Mouse (Mus musculus): ENCODE measurements around the gene Slc6a16. TPM values are rescaled to one million over a fixed set of nuclear protein-coding genes. Genes with fewer than 3 reads are reported as not detected.

Gene Slc6a16
- 0.24 TPM in 1 of 2 replicates, not detected in the other for polyA plus RNA-seq (2014; fragmentation: Nextera tagmentation; extraction: Ambion mirVana)

GRCm38 (mm10) chr7:45240633-45241388 is at the start of gene Slc6a16:
Slc6a16 (plus strand) TSS chr7:45241085.
- H3K27ac ChIP-seq (ENCODE audit: low read depth), result no peak within 1 kb of the TSS
- no peaks in the 10 kb centered on the region for H3K27me3 ChIP-seq (replicated peaks; ENCODE audit: control insufficient read depth, insufficient read depth, low read length)
- H3K9me3 ChIP-seq (ENCODE audit: control insufficient read depth, low read length), result no peaks in the 10 kb centered on the region
- H3K36me3 ChIP-seq (ENCODE audit: control insufficient read depth, insufficient read depth, low read length), result no peaks in the 10 kb centered on the region
- no peaks in the 10 kb centered on the region for H3K4me1 ChIP-seq (replicated peaks; ENCODE audit: control insufficient read depth, insufficient read depth, low read length)
- H3K4me3 ChIP-seq (ENCODE audit: low read depth, low read length), result peak within 1 kb of the TSS; percentile 10; the same call in 1 of the 2 replicates
- DNase-seq (ENCODE audit: low spot score) (peak; percentile 73), ATAC-seq (replicated peaks; ENCODE audit: low FRiP score, low TSS enrichment, low read depth) (no peak)
- WGBS, result 14% methylated on average over 53 of the region's 53 CpGs
- peak within 1 kb of the TSS; percentile 20; the same call in 1 of the 2 replicates for H3K9ac ChIP-seq (ENCODE audit: low read length)
- peak within 1 kb of the TSS; percentile 44 for H3K4me2 ChIP-seq (ENCODE audit: low read length)

DNA sequence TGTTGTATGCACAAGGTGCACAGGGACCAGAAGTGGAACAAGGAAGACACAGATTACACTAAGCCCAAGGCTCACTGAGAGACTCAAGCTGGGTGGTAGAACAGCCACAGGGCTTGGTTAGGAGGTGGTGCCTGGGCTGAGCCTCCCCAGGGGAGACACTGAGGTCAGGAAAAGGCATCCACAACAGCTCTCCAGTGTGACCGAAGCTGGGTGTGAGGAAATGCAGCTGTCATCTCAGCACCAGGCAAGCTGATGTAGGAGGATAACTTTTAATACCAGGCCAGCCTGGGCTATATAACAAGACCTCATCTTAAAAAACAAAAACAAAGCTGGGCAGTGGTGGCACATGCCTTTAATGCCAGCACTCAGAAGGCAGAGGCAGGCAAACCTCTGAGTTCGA is 49.7 kb upstream of the Slc6a16 start:
- H3K36me3 ChIP-seq (ENCODE audit: control insufficient read depth, insufficient read depth, low read length), result no peaks in the 10 kb centered on the region
- H3K4me2 ChIP-seq (ENCODE audit: low read length), result no peak overlapping the region
- H3K4me3 ChIP-seq (ENCODE audit: low read depth, low read length), result no peak overlapping the region
- no peaks in the 10 kb centered on the region for H3K4me1 ChIP-seq (replicated peaks; ENCODE audit: control insufficient read depth, insufficient read depth, low read length)
- H3K27ac ChIP-seq (ENCODE audit: low read depth), result no peak overlapping the region
- no peak for ATAC-seq (replicated peaks; ENCODE audit: low FRiP score, low TSS enrichment, low read depth)
- H3K9me3 ChIP-seq (ENCODE audit: control insufficient read depth, low read length), result no peaks in the 10 kb centered on the region
- H3K27me3 ChIP-seq (replicated peaks; ENCODE audit: control insufficient read depth, insufficient read depth, low read length), result peaks cover 33% of the 10 kb centered on the region
- no peak for DNase-seq (ENCODE audit: low spot score)
- 60% methylated on average over 2 of the region's 2 CpGs for WGBS
- H3K9ac ChIP-seq (ENCODE audit: low read length), result no peak overlapping the region

GRCm38 (mm10) chr7:45191803-45192363 is 49.0 kb upstream of the Slc6a16 start:
- H3K36me3 ChIP-seq (ENCODE audit: control insufficient read depth, insufficient read depth, low read length), result no peaks in the 10 kb centered on the region
- no peak overlapping the region for H3K27ac ChIP-seq (ENCODE audit: low read depth)
- H3K4me2 ChIP-seq (ENCODE audit: low read length), result no peak overlapping the region
- DNase-seq (ENCODE audit: low spot score), result no peak
- H3K4me3 ChIP-seq (ENCODE audit: low read depth, low read length), result no peak overlapping the region
- 7% methylated on average over 8 of the region's 8 CpGs for WGBS
- no peak for ATAC-seq (replicated peaks; ENCODE audit: low FRiP score, low TSS enrichment, low read depth)
- H3K9ac ChIP-seq (ENCODE audit: low read length), result no peak overlapping the region
- no peaks in the 10 kb centered on the region for H3K4me1 ChIP-seq (replicated peaks; ENCODE audit: control insufficient read depth, insufficient read depth, low read length)
- H3K9me3 ChIP-seq (ENCODE audit: control insufficient read depth, low read length), result no peaks in the 10 kb centered on the region
- H3K27me3 ChIP-seq (replicated peaks; ENCODE audit: control insufficient read depth, insufficient read depth, low read length), result peaks cover 25% of the 10 kb centered on the region

GRCm38 (mm10) chr7:45192585-45193310 is 48.1 kb upstream of the Slc6a16 start:
- no peak overlapping the region for H3K4me2 ChIP-seq (ENCODE audit: low read length)
- H3K4me3 ChIP-seq (ENCODE audit: low read depth, low read length), result no peak overlapping the region
- H3K36me3 ChIP-seq (ENCODE audit: control insufficient read depth, insufficient read depth, low read length), result no peaks in the 10 kb centered on the region
- ATAC-seq (replicated peaks; ENCODE audit: low FRiP score, low TSS enrichment, low read depth) (no peak), DNase-seq (ENCODE audit: low spot score) (no peak)
- H3K4me1 ChIP-seq (replicated peaks; ENCODE audit: control insufficient read depth, insufficient read depth, low read length), result no peaks in the 10 kb centered on the region
- no peak overlapping the region for H3K27ac ChIP-seq (ENCODE audit: low read depth)
- peaks cover 21% of the 10 kb centered on the region; the same call in 1 of the 2 replicates for H3K27me3 ChIP-seq (replicated peaks; ENCODE audit: control insufficient read depth, insufficient read depth, low read length)
- WGBS, result 87% methylated on average over 7 of the region's 7 CpGs
- no peaks in the 10 kb centered on the region for H3K9me3 ChIP-seq (ENCODE audit: control insufficient read depth, low read length)
- H3K9ac ChIP-seq (ENCODE audit: low read length), result no peak overlapping the region

GRCm38 (mm10) chr7:45193406-45193805 is 47.5 kb upstream of the Slc6a16 start:
- DNase-seq (ENCODE audit: low spot score) (no peak), ATAC-seq (replicated peaks; ENCODE audit: low FRiP score, low TSS enrichment, low read depth) (no peak)
- no peaks in the 10 kb centered on the region for H3K4me1 ChIP-seq (replicated peaks; ENCODE audit: control insufficient read depth, insufficient read depth, low read length)
- no peak overlapping the region for H3K9ac ChIP-seq (ENCODE audit: low read length)
- H3K4me2 ChIP-seq (ENCODE audit: low read length), result no peak overlapping the region
- no peak overlapping the region for H3K27ac ChIP-seq (ENCODE audit: low read depth)
- WGBS, result 67% methylated on average over 5 of the region's 5 CpGs
- no peaks in the 10 kb centered on the region for H3K9me3 ChIP-seq (ENCODE audit: control insufficient read depth, low read length)
- H3K4me3 ChIP-seq (ENCODE audit: low read depth, low read length), result no peak overlapping the region
- H3K36me3 ChIP-seq (ENCODE audit: control insufficient read depth, insufficient read depth, low read length), result no peaks in the 10 kb centered on the region
- H3K27me3 ChIP-seq (replicated peaks; ENCODE audit: control insufficient read depth, insufficient read depth, low read length), result peaks cover 16% of the 10 kb centered on the region; the same call in 1 of the 2 replicates

DNA sequence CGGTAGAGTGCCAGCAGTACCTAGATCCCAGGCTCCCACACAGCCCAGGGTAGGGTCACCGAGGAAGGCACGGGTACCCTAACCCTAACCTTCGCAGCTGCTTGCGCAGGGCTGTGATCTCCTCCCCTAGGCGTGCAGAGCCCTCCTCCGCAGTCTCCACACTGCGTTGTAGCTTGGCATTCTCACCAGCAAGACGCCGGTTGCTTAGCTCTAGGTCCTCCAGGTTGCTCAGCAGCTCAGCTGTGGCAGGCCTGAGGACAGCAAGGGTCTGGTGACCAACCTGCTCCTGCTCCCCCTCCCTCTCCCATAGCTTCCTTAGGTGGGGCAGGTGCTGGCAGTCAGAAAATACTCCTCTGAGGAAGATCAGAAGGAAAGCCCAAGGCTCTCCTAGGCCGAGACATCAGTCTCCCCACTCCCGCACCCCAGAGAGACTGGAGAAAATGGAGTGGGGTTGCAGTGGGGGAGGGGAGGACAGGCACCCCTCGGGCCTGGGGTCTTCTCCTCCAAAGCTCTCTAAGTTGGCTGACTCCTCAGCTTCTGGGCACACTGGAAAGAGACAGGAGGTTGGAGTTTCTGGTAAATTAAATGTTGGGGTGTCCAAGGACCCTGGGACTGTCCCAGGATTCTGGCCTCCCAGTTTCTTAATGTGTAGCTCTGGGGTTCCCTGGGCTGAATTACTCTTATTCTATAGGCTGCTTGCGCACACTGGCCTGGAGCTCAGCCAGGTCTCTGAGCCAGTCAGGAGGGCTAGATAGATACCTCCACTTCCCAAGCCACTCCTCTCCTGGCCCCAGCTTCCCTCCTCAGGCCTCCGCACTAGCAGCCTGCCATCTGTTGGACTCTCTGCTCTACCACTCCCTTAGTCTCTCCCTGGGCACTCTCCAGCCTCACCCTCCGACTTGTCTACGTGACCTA is 46.8 kb upstream of the Slc6a16 start:
- Histone ChIP-seq H3K9ac (ENCODE audit: low read length) (no peak overlapping the region), H3K4me2 (ENCODE audit: low read length) (no peak overlapping the region), H3K4me3 (ENCODE audit: low read depth, low read length) (no peak overlapping the region), H3K27ac (ENCODE audit: low read depth) (no peak overlapping the region), H3K4me1 (replicated peaks; ENCODE audit: control insufficient read depth, insufficient read depth, low read length) (no peaks in the 10 kb centered on the region), H3K27me3 (replicated peaks; ENCODE audit: control insufficient read depth, insufficient read depth, low read length) (peaks cover 10% of the 10 kb centered on the region; the same call in 1 of the 2 replicates), H3K9me3 (ENCODE audit: control insufficient read depth, low read length) (no peaks in the 10 kb centered on the region), H3K36me3 (ENCODE audit: control insufficient read depth, insufficient read depth, low read length) (no peaks in the 10 kb centered on the region)
- 64% methylated on average over 17 of the region's 17 CpGs for WGBS
- DNase-seq (ENCODE audit: low spot score) (no peak), ATAC-seq (replicated peaks; ENCODE audit: low FRiP score, low TSS enrichment, low read depth) (no peak)

DNA sequence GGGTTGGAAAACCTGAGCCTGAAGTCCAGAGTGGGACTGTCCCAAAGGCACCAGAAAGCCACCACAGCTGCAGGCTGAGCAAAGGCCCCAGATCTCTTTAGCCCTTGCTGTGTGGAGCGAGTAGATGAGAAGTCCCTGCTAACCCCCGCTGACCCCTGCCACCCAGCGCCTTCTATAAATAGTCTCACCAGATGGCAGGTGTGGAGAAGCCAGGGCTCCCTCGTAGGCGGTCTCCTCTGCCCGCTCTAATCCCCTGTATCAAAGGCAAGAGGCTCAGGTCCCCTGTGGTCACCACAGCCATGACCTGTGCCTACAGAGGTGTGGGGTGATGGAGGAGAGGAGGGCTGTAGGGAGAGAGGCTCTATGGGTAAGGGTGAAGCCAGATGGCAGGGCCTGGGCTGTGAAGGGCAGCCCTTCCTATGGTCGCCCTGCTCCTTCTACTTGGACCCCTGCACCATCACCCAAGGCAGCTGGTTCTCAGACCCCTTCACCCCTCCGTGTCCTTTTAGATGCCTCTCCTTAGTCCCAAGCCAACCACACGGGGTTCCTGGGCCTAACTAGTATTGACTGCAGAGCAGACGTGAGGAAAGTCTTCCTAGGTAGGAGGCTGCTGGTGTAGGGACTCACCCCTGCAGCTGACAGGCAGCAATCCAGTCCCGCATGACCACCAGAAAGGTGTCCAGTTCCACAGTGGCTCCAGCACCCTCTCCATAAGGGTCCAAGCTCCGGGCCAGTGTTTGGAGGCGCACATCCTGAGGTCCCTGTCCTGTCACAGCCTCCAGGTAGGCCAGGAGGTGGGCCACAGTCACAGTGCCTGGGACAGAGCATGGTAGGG is 45.3 kb upstream of the Slc6a16 start:
- no peaks in the 10 kb centered on the region for H3K9me3 ChIP-seq (ENCODE audit: control insufficient read depth, low read length)
- WGBS, result 57% methylated on average over 13 of the region's 13 CpGs
- H3K4me3 ChIP-seq (ENCODE audit: low read depth, low read length), result no peak overlapping the region
- ATAC-seq (replicated peaks; ENCODE audit: low FRiP score, low TSS enrichment, low read depth) (no peak), DNase-seq (ENCODE audit: low spot score) (no peak)
- H3K4me2 ChIP-seq (ENCODE audit: low read length), result no peak overlapping the region
- H3K36me3 ChIP-seq (ENCODE audit: control insufficient read depth, insufficient read depth, low read length), result no peaks in the 10 kb centered on the region
- H3K27me3 ChIP-seq (replicated peaks; ENCODE audit: control insufficient read depth, insufficient read depth, low read length), result no peaks in the 10 kb centered on the region
- H3K4me1 ChIP-seq (replicated peaks; ENCODE audit: control insufficient read depth, insufficient read depth, low read length), result no peaks in the 10 kb centered on the region
- H3K9ac ChIP-seq (ENCODE audit: low read length), result no peak overlapping the region
- no peak overlapping the region for H3K27ac ChIP-seq (ENCODE audit: low read depth)
